Mouse (Mus musculus) CD4-positive, CD25-positive, alpha-beta regulatory T cell, adult 4 months (primary cell): ENCODE data around the gene Mup14. TPM values are rescaled to one million over a fixed set of nuclear protein-coding genes. Genes with fewer than 3 reads are reported as not detected.
"Not testable (repeated sequence)": the region's sequence is repeated elsewhere in the genome, so short reads cannot be mapped to it uniquely, and the experiment has no call there.

Experiments
- ATAC-seq: one replicate; pipeline ENCODE4 v1.8.0; 2017
- polyA plus RNA-seq, 2 experiments: library from polyadenylated mRNA; unstranded; fragments of 100-300 nt; shearing (Covaris generic); gene quantifications; one replicate each; pipeline ENCODE4 v1.2.1; 2017

Gene Mup14
- polyA plus RNA-seq = not detected

- not testable (repeated sequence) for ATAC-seq
Measured at GRCm38 (mm10) chr4:61303900-61304299, at the start of gene Mup14. Gene Mup14 (minus strand): TSS chr4:61304000.

GRCm38 (mm10) chr4:61338108-61338507, 34.3 kb upstream of the Mup14 start:
- ATAC-seq = not testable (repeated sequence)

Other genes with a start within 250 kb of the Mup14 start
- not detected for gene Mup13, start 75.7 kb downstream of the Mup14 start, polyA plus RNA-seq
- not detected for gene Mup15, start 135.7 kb upstream of the Mup14 start, polyA plus RNA-seq
- gene Mup16, start 215.5 kb upstream of the Mup14 start, polyA plus RNA-seq = not detected